Mouse (Mus musculus): ENCODE data around the gene Clec11a.

Clec11a gene

DNA sequence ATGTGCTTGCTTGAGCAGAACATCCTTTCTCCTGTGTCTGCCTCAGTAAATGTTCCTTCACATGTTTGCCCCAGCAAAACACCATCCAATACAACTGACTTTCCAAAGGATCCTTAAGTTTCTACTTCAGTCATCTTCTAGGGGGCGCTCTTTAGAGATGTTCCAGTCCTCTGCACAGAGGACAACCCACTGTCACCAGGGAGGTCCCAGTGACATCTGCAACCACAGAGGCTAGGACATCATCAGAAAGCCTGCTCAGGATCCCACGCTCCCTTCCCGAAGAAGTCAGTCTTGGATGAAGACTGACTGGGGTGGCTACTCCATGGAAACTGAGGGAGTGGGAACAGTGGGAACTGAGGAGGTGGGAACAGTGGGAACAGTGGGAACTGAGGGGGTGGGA lies 31.2 kb downstream of the Clec11a start:
- DNase-seq, result no peak

DNA sequence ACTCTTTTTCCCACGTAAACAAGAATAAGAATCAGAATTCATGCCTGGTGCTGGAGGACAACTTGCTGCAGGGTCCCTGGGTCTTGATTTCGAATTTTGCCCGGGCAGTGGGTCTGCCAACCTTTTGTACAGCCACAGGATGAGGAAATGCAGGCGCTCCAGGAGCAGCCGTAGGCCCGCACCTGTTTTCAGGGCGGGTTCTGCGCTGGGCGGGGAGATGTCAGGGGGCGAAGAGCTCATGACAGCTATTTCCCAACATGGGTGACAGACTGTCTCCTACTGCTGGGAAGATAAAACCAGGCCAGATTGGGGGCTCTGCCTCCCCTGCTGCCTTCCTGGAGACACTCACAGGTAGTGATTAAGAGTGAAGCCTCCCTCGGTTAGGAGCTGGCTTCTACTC lies 32.6 kb downstream of the Clec11a start:
- no peak for DNase-seq

DNA sequence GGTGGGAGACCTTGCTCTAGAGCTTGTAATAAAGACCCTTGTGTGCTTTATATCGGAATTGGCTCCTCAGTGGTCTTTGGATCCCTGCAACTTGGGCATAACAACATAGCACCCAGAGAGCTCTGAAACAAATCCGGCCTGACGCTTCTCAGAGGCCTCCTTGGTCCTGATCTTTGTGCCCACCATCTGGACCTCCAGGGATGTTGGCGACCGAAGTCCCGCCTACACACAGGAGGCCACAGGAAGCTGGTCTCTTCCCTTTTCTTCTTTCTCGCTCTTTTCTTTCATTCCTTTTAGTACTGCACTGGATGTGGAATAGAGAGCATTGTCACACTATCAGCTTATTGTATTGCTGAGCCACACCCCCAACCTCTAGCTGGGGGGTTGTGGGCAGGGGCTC lies 33.3 kb downstream of the Clec11a start:
- DNase-seq, result no peak

DNA sequence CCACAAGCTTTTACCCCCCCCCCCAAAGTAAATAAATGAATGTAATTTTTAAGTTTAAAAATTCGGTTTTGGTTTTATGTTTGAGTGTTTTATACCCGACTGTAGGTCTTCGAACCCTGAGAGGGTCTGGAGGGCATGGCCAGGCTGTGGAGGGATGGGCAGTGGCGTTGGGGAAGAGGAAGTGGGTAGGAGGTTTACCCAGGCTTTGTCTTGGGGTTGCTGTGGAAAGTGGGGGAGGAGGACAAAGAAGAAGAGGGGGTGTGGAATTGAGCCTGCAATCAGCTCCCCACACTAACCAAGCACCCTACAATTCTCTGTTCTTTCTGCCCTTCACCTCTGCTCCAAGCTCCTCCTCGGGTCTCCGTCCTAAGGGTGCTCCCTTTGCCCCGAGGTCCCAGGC lies 34.2 kb downstream of the Clec11a start:
- no peak for DNase-seq

DNA sequence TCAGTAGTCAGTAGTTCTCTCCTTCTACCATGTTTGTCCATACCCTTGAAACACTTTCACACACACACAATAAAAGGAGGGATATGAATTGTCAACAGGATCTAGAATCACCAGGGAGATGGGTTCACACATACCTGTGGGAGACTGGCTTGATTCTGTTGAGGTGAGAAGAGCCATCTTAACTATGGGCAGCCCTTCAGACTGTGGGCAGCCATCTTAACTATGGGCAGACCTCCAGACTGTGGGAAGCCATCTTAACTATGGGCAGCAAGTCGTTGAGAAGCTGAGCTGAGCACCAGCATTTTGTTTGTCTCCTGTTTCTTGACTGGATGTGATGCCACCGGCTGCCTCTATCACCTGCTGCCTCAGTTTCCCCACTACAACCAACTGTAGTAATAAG lies 35.4 kb downstream of the Clec11a start:
- DNase-seq, result peak; percentile 50

DNA sequence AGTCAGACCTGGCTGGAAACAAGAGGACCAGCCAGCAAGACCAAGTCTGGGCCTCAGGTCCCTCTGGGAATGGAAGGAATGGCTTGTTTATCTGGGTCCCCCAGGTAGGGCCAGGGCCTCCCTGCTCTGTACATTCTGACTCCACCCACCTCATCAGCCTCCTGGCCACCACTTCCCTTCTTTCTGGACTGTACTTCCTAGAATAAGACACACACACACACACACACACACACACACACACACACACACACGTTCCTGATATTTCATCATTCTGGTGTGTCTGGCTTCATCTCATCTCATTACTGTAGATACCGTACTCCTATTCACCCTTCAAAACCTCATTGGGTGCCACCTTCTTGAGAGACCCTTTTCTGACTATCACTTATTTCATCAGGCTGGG lies 37.3 kb downstream of the Clec11a start:
- DNase-seq, result no peak

DNA sequence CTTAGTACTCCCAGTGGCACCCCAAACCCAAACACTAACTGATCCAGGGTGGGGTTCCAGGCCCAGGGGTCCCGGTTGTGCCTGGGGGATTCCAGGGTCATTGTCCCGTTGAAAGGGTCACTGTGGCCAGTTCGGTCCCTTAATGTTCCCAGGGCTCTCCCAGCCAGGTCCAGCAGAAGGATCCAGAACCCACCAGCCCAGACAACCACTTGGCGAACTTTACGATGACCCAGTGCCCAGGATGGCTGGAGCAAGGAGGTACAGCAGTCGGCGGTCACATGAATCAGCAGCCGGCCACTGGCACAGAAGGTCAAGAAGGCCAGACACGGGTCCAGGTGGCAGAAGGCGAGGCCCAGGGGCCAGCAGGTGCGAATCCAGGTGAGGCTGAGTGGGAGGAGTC lies 38.6 kb downstream of the Clec11a start:
- DNase-seq, result no peak

DNA sequence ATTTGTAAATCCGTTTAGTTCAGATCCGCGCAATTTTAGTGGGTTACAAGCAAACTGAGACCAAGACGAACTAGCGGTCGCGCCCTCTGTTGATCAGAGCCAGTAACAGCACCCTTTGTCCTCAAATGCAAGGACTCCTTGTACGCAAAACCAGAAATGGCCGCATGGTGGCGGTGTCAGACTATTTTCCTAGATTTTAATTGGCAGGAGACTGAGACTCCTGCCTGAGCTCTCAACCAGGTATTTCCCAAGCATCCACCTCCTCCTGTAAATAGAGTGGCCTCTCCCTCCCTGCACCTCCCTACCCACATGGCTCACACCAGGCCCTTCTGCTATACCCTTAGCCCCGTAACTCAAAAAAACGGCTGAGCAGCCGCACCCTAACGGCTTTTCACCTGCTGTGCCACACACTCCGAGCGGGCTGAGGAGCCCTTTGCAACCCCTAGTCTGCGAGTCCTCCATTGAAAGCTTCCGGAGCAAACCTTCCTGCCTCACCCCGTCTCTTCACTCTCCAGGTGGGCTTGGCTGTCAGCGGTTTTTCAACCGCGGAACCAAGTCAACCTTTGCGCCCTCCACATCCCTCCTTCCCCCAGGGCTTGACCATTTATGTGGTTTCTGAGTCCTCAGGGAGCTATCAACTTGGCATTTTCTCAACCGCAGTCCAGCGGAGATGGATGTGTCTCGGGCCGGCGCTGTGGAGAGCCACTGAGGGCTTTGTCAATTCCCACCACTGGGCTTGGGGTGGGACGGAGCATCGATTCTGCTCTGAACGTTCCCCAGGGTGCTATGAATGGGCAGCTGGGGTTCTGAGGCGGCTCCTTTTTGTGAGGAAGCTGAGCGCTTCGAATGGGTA lies 43.7 kb downstream of the Clec11a start:
- peak; percentile 95 for DNase-seq

DNA sequence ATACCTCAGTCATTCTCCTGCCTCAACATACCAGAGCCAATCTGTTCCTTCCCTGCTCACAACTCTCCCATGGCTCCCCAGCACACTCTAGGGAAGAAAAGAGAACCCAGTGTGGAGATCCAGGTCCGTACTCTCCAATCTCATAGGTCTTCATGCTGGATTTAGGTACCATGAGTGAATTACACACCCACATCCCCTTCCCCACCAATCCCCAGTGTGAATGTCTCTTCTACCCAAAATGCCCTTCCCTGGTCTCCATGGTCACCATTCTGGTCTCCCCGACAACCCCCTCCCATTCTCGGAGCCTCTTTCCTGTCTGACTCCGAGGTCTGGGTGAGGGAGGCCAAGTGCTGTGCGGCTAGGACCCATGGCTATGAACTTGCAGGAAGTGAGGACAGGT lies 45.6 kb downstream of the Clec11a start, which contains the start of gene Gm15517:
Gene Gm15517 (plus strand): TSS at position 301 of the 400 bp plus-strand sequence.
- no peak for DNase-seq

DNA sequence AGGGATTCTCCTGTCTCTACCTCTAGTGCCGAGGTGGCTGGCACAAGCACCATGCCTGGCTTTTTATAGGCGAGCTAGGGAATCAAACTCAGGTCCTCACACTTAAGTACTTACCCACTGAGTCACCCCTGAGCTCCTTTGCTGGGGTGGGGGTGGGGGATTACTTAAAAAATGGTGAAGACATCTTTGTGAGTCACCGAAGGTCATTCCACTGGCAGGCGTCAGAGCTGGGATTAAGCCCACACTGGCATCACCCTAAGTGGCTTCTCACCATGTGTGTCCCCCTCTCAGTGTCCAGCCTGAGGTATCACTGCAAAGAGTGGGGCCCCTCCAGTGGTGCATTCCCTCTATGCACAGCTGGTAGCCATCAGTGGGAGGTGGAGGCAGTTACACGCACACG lies 46.3 kb downstream of the Clec11a start:
- DNase-seq, result no peak

DNA sequence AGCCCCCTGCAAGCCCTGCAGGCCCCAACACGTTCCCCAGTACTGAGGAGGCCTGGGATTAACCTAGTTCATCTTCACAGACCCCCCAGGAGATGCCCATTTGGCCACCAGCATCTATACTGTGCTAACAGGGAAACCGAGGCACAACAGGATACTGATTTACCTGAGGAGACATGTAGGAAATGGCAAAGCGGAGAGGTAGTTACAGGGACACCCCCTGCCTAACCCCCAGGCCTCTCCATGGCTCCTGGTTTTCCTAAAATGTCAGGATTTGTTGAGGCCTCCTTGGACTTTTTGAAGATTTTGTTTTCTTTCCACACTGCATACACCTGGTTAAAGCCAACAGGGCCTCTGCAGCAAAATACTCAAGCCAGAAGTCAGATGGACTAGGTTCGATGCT lies 49.4 kb downstream of the Clec11a start, which contains the start of gene Acp4:
Gene Acp4 (minus strand): TSS at position 101 of the 400 bp plus-strand sequence.
- DNase-seq, result no peak

DNA sequence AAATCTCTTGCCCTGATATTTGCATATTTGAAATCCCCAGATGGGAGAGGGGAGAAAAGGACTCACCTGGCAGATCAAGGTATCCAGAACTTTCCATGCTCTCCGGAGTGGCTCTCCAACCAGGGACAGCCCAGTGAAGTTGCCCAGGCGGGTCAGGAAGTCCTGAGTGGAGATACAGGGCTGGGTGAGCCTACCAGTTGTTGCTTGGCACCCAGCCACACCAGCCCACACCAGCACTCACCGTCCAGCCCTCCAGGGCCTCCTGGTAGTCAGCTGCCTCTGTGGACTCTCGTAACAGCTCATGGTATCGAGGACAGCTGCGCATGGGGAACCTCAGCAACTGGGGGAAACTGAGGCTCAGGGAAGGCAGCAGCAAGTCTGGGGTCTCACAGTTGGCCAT lies 51.8 kb downstream of the Clec11a start:
- DNase-seq, result no peak

DNA sequence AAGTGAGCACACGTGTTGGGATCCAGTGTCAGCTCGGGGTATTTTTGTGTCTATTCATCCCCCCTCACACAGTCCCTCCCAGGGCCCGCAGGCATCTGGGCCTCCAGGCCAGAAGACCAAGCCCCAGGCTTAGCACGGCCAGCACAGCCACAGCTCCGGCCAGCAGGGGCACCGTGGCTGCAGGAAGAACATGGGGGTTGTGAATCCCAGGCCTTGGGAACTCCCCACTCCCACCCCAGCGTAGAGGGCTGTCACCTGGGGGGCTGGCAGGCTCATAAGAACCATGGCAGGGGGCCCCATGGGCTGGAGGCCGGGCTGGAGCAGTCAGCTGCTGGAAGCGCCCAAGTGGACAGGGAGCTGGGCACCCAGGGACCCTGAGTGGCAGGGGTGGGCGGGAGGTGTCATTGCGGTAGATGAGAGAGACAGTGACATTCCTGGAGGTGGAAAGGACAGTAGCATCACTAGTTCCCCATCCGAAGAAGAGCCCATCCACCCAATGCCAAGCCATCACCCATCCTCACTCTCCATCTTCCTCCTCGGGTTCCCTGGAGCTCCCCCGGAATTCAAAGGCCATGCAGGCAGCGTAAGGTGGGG lies 53.6 kb downstream of the Clec11a start:
- DNase-seq, result no peak
